Mouse (Mus musculus): ENCODE data around the gene Slc4a1. TPM values are rescaled to one million over a fixed set of nuclear protein-coding genes. Genes with fewer than 3 reads are reported as not detected.

Gene Slc4a1
- polyA plus RNA-seq, 1 experiment from 2014 or later: 6.8 TPM

DNA sequence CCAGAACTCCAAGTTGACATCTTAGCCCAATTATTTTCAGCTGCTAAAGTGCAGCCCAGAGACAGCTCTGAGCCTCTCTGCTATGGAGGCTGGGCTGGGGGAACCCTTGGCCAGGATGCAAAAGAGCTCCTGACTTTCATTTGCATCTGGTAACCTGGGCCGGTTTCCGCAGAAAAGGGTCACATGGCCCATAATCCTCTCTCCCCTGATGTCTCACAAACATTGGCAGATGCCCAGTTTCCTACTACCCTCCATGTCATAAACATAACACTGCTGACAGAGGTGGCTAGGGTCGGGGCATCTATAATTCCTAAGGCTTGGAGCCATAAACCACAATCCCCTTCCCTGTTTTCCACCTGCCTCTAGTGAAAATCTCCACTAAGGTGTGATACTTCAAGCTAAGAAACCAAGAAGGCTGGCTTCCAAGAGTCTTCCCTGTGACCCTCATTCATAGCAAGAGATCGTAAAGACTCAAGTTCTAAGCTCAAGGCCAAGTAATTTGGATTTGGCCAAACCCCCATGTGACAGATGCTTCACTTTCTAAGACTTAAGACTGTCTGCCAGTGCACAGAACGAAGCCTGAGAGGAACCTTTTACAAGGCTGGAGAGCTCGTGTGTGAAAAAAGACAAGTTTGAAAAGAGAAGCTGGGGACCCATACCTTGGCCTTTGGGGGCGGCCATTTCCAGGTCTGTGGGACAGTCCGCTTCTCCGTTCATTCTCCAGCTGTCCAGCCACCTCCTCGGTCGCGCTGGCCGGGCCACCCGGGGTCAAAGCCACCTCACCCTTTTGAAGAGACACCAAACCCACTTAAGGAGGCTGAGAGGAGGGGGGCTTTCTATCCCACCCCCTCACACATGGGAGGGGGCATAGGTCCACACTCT is 50.1 kb downstream of the Slc4a1 start:
- Histone ChIP-seq H3K4me3 (ENCODE audit: low read depth, low read length) (peak overlapping the region; percentile 86), H3K4me1 (ENCODE audit: control insufficient read depth, insufficient read depth, low read length) (peaks cover 9% of the 10 kb centered on the region), H3K36me3 (ENCODE audit: control insufficient read depth, insufficient read depth, low read length) (peaks cover 49% of the 10 kb centered on the region), H3K27me3 (replicated peaks; ENCODE audit: control insufficient read depth, insufficient read depth, low read length) (no peaks in the 10 kb centered on the region), H3K9ac (ENCODE audit: low read depth, low read length) (peak overlapping the region; percentile 100), H3K4me2 (ENCODE audit: low read depth, low read length) (peak overlapping the region; percentile 64), H3K27ac (replicated peaks; ENCODE audit: low read depth, low read length) (peak overlapping the region; percentile 98), H3K9me3 (ENCODE audit: control insufficient read depth, low read length) (no peaks in the 10 kb centered on the region)
- DNase-seq (ENCODE audit: low spot score): no peak
- no peak for ATAC-seq (ENCODE audit: low read depth)
- WGBS: 9% methylated on average over 14 of the region's 14 CpGs

DNA sequence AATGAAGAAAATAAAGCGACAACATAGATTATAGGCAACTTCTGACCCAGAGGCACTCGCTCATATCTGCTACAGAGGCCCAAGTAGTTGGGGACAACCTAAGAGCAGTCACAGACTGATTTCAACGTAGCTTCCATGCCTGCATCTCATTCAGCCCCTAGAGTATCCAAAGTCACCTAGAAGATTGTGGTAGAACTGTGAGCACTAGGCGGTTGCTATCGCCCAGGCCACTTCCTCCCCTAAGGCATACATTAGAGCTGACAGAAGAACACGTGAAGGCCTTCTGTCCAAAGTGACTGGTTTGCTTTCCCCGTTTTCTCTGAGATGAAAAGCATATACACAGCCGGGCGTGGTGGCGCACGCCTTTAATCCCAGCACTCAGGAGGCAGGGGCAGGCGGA is 51.7 kb downstream of the Slc4a1 start:
- no peaks in the 10 kb centered on the region for H3K27me3 ChIP-seq (replicated peaks; ENCODE audit: control insufficient read depth, insufficient read depth, low read length)
- no peak overlapping the region for H3K9ac ChIP-seq (ENCODE audit: low read depth, low read length)
- H3K36me3 ChIP-seq (ENCODE audit: control insufficient read depth, insufficient read depth, low read length): peaks cover 65% of the 10 kb centered on the region
- peaks cover 6% of the 10 kb centered on the region for H3K4me1 ChIP-seq (ENCODE audit: control insufficient read depth, insufficient read depth, low read length)
- no peak overlapping the region for H3K4me3 ChIP-seq (ENCODE audit: low read depth, low read length)
- no peak overlapping the region for H3K27ac ChIP-seq (replicated peaks; ENCODE audit: low read depth, low read length)
- no peaks in the 10 kb centered on the region for H3K9me3 ChIP-seq (ENCODE audit: control insufficient read depth, low read length)
- no peak for ATAC-seq (ENCODE audit: low read depth)
- WGBS: 85% methylated on average over 12 of the region's 12 CpGs
- DNase-seq (ENCODE audit: low spot score): no peak
- no peak overlapping the region for H3K4me2 ChIP-seq (ENCODE audit: low read depth, low read length)

DNA sequence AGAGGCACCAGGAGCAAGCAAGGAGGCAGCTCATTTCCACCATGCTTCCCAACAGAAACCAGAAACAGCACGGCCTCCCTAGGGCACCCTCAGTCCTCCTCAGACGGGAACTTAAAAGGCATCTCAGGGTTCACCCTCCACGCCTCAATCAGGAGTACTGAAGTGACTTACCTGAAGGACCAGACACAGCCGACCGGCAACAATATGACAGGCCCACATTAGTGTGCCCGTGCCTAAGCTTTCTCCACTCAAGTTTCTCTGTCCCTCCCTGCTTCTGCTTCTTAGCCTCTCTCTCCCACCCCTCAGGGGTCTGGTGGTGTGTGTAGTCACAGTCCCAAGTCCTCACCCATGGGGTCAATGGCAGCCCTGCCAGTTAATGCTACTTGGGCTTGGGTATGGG is 53.4 kb downstream of the Slc4a1 start:
- Histone ChIP-seq H3K27me3 (replicated peaks; ENCODE audit: control insufficient read depth, insufficient read depth, low read length) (no peaks in the 10 kb centered on the region), H3K4me1 (ENCODE audit: control insufficient read depth, insufficient read depth, low read length) (peaks cover 6% of the 10 kb centered on the region), H3K36me3 (ENCODE audit: control insufficient read depth, insufficient read depth, low read length) (peaks cover 73% of the 10 kb centered on the region), H3K9me3 (ENCODE audit: control insufficient read depth, low read length) (no peaks in the 10 kb centered on the region), H3K27ac (replicated peaks; ENCODE audit: low read depth, low read length) (no peak overlapping the region), H3K9ac (ENCODE audit: low read depth, low read length) (no peak overlapping the region), H3K4me3 (ENCODE audit: low read depth, low read length) (no peak overlapping the region), H3K4me2 (ENCODE audit: low read depth, low read length) (no peak overlapping the region)
- ATAC-seq (ENCODE audit: low read depth) (no peak), DNase-seq (ENCODE audit: low spot score) (no peak)
- 79% methylated on average over 6 of the region's 6 CpGs for WGBS

DNA sequence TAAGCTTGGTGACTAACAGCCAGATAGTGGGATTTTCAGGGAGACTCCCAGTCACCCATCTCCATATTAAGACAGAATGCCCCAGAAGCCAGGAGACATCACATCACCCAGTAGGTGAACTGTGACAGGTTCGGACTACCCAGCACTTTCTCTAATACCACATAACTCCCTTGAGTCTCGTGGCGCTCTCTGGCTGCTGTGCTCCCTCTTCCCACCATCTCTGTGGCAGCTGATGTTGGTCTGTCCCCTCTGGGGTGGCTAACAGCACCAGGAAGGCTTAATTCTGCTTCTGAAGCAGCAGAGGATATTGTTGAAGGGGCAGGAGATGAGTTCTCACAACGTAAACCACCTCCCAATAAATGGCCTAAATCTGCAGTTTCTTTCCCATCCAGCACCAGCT is 54.0 kb downstream of the Slc4a1 start:
- H3K4me1 ChIP-seq (ENCODE audit: control insufficient read depth, insufficient read depth, low read length): peaks cover 6% of the 10 kb centered on the region
- no peaks in the 10 kb centered on the region for H3K9me3 ChIP-seq (ENCODE audit: control insufficient read depth, low read length)
- H3K27ac ChIP-seq (replicated peaks; ENCODE audit: low read depth, low read length): no peak overlapping the region
- peaks cover 79% of the 10 kb centered on the region for H3K36me3 ChIP-seq (ENCODE audit: control insufficient read depth, insufficient read depth, low read length)
- ATAC-seq (ENCODE audit: low read depth): no peak
- WGBS: 81% methylated on average over 4 of the region's 4 CpGs
- no peak overlapping the region for H3K4me2 ChIP-seq (ENCODE audit: low read depth, low read length)
- H3K4me3 ChIP-seq (ENCODE audit: low read depth, low read length): no peak overlapping the region
- H3K27me3 ChIP-seq (replicated peaks; ENCODE audit: control insufficient read depth, insufficient read depth, low read length): no peaks in the 10 kb centered on the region
- H3K9ac ChIP-seq (ENCODE audit: low read depth, low read length): no peak overlapping the region
- no peak for DNase-seq (ENCODE audit: low spot score)

DNA sequence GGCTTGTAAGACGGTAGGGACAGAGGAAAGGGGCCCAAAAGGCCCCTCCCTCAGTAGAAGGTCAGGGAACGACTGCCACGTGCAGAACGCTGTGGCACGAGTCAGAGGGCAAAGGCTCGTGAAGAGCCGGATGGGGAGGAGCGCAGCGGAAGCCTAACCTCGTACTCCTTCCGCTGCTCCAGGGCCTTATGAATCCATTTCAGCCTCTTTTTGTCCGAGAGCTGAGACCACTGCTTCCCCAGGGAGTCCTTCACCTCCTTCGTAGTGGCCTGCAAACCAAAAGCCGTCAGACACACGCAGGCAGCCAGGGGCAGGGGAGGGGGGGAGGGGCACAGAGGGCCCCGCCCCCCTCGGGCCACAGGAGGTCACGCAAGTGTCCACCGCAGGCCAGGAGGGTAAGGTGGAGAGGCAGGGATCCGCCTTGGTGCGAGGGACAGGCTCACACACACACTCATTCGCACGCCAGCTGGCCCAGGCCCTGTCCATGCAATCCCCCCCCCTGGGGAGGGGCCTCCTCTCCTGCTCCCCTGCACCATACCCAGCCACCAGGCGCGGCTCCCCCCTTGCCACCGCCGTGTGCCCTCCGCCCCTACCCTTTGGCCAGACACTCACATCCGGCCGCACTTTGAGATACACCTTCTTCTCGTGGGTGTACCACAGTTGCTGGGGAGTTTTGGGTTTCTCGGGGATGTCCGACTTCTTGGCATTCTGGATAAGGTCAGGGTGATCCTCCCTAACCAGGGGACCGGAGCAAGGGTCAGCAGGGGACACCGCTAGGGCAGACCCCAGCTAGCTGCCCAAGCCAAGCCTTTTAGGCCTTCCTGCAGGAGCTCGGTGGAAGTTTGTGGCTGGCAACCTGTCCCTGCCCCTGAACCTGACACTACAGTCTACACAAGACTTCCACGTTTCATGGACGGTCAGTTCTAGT is 55.0 kb downstream of the Slc4a1 start:
- Histone ChIP-seq H3K27me3 (replicated peaks; ENCODE audit: control insufficient read depth, insufficient read depth, low read length) (no peaks in the 10 kb centered on the region), H3K9ac (ENCODE audit: low read depth, low read length) (peak overlapping the region; percentile 11; the same call in 1 of the 2 replicates), H3K4me2 (ENCODE audit: low read depth, low read length) (no peak overlapping the region), H3K9me3 (ENCODE audit: control insufficient read depth, low read length) (no peaks in the 10 kb centered on the region), H3K36me3 (ENCODE audit: control insufficient read depth, insufficient read depth, low read length) (peaks cover 88% of the 10 kb centered on the region), H3K4me1 (ENCODE audit: control insufficient read depth, insufficient read depth, low read length) (peaks cover 6% of the 10 kb centered on the region), H3K4me3 (ENCODE audit: low read depth, low read length) (no peak overlapping the region), H3K27ac (replicated peaks; ENCODE audit: low read depth, low read length) (no peak overlapping the region)
- WGBS: 43% methylated on average over 32 of the region's 38 CpGs
- DNase-seq (ENCODE audit: low spot score): no peak
- no peak for ATAC-seq (ENCODE audit: low read depth)

DNA sequence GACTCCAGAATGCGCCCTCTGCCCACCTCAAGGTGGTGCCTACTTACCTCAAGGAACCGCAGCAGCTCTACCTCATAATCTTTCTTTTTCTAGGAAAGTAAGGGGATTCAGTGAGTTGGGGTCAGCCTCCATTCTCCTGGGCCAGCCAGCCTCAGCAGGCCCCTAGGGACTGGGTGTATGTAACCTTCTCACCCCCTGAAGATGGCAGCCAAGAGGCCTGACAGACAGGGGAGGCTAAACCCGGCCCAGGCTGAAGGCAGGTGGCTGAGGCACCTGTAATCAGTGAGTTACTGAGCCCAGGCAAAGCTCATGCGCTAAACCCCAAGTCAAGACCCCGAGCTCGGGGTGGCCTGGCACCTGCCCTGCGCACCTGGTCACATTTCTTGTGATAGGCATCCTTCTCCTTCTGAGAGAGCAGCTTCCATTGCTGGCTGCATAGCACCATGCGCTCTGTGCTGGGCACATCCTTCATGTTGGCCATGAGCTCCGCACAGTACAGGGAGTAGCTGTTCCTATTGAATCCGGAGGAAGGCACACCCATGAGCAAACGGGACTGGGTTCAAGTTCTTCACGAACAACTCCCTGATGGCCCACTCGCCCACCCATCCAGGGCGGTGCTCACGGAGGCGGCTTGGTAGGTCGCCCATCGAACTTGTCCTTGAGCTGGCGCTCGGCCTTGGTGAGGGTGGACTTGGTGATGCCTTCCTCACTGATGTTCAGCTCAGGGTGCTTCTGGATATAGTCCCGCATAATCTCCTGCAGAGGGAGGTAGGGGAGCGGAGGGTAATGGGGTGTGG is 56.0 kb downstream of the Slc4a1 start:
- Histone ChIP-seq H3K9me3 (ENCODE audit: control insufficient read depth, low read length) (no peaks in the 10 kb centered on the region), H3K27me3 (replicated peaks; ENCODE audit: control insufficient read depth, insufficient read depth, low read length) (no peaks in the 10 kb centered on the region), H3K27ac (replicated peaks; ENCODE audit: low read depth, low read length) (peak overlapping the region; percentile 73), H3K4me3 (ENCODE audit: low read depth, low read length) (peak overlapping the region; percentile 28; the same call in 1 of the 2 replicates), H3K4me1 (ENCODE audit: control insufficient read depth, insufficient read depth, low read length) (no peaks in the 10 kb centered on the region), H3K9ac (ENCODE audit: low read depth, low read length) (peak overlapping the region; percentile 11), H3K36me3 (ENCODE audit: control insufficient read depth, insufficient read depth, low read length) (peaks cover 81% of the 10 kb centered on the region), H3K4me2 (ENCODE audit: low read depth, low read length) (peak overlapping the region; percentile 51)
- no peak for ATAC-seq (ENCODE audit: low read depth)
- no peak for DNase-seq (ENCODE audit: low spot score)
- 87% methylated on average over 22 of the region's 22 CpGs for WGBS

DNA sequence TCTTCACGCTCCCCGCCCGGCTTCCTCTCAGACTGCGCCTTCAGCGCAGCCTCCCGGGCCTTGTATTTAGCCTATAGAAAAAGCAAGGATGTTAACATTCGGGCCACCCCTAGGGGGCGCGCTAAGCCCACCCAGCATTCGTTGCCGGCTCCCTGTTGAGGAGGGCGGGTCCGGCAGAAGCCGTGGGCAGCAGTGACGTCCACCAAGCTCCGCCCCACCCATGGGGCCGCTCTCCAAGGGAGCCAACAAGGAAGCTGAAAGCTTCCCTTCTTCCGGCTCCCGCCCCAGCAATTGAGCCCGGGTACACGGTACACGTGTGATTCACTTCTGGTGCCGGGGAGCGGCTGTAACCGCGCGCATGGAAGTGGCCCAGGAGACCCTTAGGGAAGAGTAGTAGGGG is 57.0 kb downstream of the Slc4a1 start:
- peak overlapping the region; percentile 73 for H3K27ac ChIP-seq (replicated peaks; ENCODE audit: low read depth, low read length)
- no peaks in the 10 kb centered on the region for H3K4me1 ChIP-seq (ENCODE audit: control insufficient read depth, insufficient read depth, low read length)
- no peaks in the 10 kb centered on the region for H3K9me3 ChIP-seq (ENCODE audit: control insufficient read depth, low read length)
- peak; percentile 95 for ATAC-seq (ENCODE audit: low read depth)
- WGBS: under 1% methylated on average over 16 of the region's 27 CpGs
- H3K4me2 ChIP-seq (ENCODE audit: low read depth, low read length): peak overlapping the region; percentile 51
- H3K27me3 ChIP-seq (replicated peaks; ENCODE audit: control insufficient read depth, insufficient read depth, low read length): no peaks in the 10 kb centered on the region
- H3K9ac ChIP-seq (ENCODE audit: low read depth, low read length): peak overlapping the region; percentile 11
- DNase-seq (ENCODE audit: low spot score): peak; percentile 98
- H3K36me3 ChIP-seq (ENCODE audit: control insufficient read depth, insufficient read depth, low read length): peaks cover 71% of the 10 kb centered on the region
- peak overlapping the region; percentile 28 for H3K4me3 ChIP-seq (ENCODE audit: low read depth, low read length)

DNA sequence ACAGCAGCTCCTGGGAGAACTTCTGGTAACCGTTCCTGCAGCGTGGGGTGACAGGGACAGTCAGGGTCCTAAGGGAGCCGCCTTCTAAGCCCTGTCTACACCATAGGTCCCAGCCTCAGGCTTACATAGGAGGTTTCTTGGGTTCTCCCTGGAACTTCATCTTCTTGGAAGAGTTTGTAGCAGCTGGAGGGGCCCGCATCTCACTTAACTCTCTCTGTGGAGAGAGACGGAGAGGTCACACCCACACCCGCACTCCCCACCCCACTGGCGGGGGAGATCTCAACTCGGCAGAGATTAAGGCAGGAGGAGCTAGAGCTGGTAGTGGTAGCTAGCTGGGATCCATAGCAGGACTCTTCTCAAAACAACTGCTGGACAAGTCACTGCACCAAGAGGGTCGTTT is 57.9 kb downstream of the Slc4a1 start:
- Histone ChIP-seq H3K36me3 (ENCODE audit: control insufficient read depth, insufficient read depth, low read length) (peaks cover 62% of the 10 kb centered on the region), H3K27ac (replicated peaks; ENCODE audit: low read depth, low read length) (no peak overlapping the region), H3K9ac (ENCODE audit: low read depth, low read length) (no peak overlapping the region), H3K4me2 (ENCODE audit: low read depth, low read length) (no peak overlapping the region), H3K4me1 (ENCODE audit: control insufficient read depth, insufficient read depth, low read length) (no peaks in the 10 kb centered on the region), H3K9me3 (ENCODE audit: control insufficient read depth, low read length) (no peaks in the 10 kb centered on the region), H3K27me3 (replicated peaks; ENCODE audit: control insufficient read depth, insufficient read depth, low read length) (no peaks in the 10 kb centered on the region), H3K4me3 (ENCODE audit: low read depth, low read length) (no peak overlapping the region)
- DNase-seq (ENCODE audit: low spot score) (no peak), ATAC-seq (ENCODE audit: low read depth) (no peak)
- WGBS: 81% methylated on average over 9 of the region's 9 CpGs

All from embryonic facial prominence, embryonic 14.5 days (tissue).